Mouse (Mus musculus) cortical plate, adult 2 months (tissue): ENCODE results near the gene Gm37240. TPM values are rescaled to one million over a fixed set of nuclear protein-coding genes. Genes with fewer than 3 reads are reported as not detected.

Experiments used
- H3K27ac ChIP-seq: fragments of 200-500 bp; 2 replicates; pipeline ENCODE4 v1.5.1; 2012; ENCODE audit warnings: low read length, control low read depth, inconsistent platforms; ENCODE audit not compliant: insufficient read depth
- H3K4me1 ChIP-seq: fragments of 200-500 bp; 2 replicates; pipeline ENCODE4 v1.6.1; 2011; ENCODE audit warnings: low read length; ENCODE audit not compliant: control insufficient read depth, insufficient read depth
- H3K4me3 ChIP-seq: fragments of 200-500 bp; 2 replicates; pipeline ENCODE4 v1.5.1; 2011; ENCODE audit warnings: mild to moderate bottlenecking, low read length, control low read depth; ENCODE audit not compliant: insufficient read depth
- CTCF ChIP-seq: fragments of 200-500 bp; IDR thresholded peaks from 2 replicates; pipeline ENCODE4 v1.5.1; 2011; ENCODE audit warnings: mild to moderate bottlenecking, control low read depth, low read length; ENCODE audit not compliant: insufficient read depth; ENCODE audit errors: extremely low read depth
- POLR2A ChIP-seq: fragments of 200-500 bp; IDR thresholded peaks from 2 replicates; pipeline ENCODE4 v1.6.1; 2011; ENCODE audit warnings: mild to moderate bottlenecking, low read length, control low read depth; ENCODE audit not compliant: insufficient read depth; ENCODE audit errors: extremely low read depth
- polyA plus RNA-seq: library from polyadenylated mRNA; depleted of rRNA; stranded (reverse); fragments of >200 nt; gene quantifications from 2 replicates; pipeline ENCODE4 v1.2.3, GENCODE M21; 2012; rRNA removed

Gm37240 gene
- polyA plus RNA-seq, 1 experiment = 0.81 TPM

- no peaks in the 10 kb centered on the region for H3K4me1 ChIP-seq
- H3K4me3 ChIP-seq = no peak overlapping the region
- TF ChIP-seq CTCF (no peak), POLR2A (no peak)
- H3K27ac ChIP-seq = no peak overlapping the region
These were observed 1439.5 kb downstream of the Gm37240 start for GRCm38 (mm10) chr3:84447803-84448202.

Other genes starting within 250 kb of the Gm37240 start
- 2.5 and 4.7 TPM in 2 replicates for gene Fam160a1, start 70.2 kb downstream of the Gm37240 start, polyA plus RNA-seq
- gene Glt28d2, start within 50 bp of the Gm37240 start, polyA plus RNA-seq = 0.29 and 0.34 TPM in 2 replicates
- gene Sh3d19, start 83.6 kb upstream of the Gm37240 start, polyA plus RNA-seq = 13.5 and 14.7 TPM in 2 replicates
- gene Prss48, start 115.0 kb upstream of the Gm37240 start, polyA plus RNA-seq = not detected in 2 replicates